Mouse (Mus musculus) kidney, postnatal 4 days (tissue): Measurements from ENCODE around the gene Tgfa.

ENCODE experiments used
- DNase-seq, 2 experiments: peaks; one replicate each; pipeline ENCODE4 v3.0.0; 2021; ENCODE audit warnings: mixed read lengths in 2 of 2

Gene Tgfa

DNA sequence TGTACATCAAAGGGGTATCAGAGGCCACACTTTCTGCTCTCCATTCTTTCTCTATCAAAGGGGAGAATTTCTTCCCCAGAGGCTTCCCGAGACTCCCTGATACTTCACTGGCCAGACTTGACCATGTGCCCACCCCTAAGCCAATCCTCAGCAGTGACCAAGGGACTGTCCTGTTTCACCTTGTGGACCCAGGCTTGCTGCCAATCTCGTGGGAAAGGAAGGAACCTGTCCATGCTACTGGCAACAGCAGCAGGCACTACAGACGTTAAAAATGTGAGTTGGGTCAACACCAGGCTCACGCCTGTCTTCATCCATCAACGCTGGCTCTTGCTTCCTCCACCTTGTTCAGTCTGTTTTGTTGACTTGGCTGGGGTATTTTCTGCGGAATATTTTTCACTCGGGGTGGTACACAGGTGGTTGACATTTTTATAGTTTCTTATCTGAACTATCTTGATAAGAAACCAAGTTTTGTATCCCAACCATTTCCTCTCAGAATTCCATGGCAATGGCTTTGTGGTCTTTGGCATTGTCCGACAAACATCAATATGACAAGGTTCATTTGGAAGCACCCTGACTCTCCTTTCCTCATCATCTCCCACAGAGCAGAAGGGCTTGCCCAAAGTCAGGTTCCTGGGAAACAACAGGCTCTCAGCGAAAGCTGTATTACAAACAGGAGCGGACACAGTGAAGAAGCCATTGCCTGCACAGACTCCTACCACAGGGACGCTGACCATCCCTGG, 6.1 kb upstream of the Tgfa start:
- peak in 1 of 2 experiments; percentile 7 for DNase-seq

DNA sequence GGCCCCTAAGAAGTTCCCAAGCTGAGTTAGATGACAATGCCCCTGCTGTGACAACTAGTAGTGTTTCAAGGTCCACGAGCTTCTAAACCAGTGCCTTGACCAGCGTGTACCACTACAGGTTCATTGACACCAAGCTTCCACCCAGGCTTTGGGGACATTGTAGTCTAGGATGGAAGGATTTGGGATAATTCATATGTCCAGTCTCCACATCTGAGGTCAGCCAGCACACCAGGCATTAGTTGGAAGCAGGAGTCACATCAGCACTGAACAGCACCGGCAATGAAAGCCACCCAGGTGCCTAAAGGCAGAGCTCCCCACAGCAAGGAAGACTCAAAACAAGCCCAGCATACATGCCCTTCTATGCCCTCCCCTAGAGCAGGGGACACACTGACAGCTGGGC, 4.4 kb upstream of the Tgfa start:
- no peak for DNase-seq

DNA sequence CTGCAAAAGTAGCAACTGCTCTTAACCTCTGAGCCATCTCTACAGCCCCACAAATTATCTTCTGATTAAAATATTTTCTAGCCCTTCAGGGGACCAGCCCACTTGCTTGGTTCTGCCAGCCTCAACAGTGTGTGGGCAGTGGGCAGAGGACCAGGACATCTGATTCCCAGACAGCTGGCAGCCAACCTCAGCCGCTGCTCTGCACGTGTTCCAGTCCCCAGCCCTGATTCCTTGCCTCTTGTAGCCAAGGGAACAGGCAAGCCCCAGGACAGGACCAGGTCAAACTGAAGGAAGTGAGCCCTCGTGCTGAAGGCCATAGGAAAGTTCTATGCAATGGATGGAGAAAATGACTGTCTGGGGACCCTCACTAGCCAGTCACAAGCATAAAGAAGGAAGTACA, 2.0 kb upstream of the Tgfa start:
- DNase-seq = no peak

DNA sequence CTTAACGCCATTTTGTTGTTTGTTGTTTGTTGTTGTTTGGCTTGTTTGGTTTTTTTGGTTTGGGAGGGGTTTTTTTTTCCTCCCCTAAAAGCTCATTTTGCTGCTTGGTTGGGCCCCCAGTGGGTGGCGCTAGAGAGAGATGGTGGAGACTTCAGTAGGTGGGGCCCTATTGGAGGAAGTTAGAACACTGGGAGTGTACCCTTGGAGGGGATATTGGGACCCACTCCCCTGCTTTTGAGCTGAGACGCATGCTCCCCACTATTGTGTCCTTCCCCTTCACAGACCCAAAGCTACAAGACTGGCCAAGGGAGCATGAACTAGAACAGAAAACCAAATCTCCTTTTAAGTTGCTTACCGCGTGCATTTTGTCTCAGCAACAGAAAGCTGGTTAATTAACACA, 1.1 kb upstream of the Tgfa start:
- DNase-seq = peak; percentile 80 to 84

DNA sequence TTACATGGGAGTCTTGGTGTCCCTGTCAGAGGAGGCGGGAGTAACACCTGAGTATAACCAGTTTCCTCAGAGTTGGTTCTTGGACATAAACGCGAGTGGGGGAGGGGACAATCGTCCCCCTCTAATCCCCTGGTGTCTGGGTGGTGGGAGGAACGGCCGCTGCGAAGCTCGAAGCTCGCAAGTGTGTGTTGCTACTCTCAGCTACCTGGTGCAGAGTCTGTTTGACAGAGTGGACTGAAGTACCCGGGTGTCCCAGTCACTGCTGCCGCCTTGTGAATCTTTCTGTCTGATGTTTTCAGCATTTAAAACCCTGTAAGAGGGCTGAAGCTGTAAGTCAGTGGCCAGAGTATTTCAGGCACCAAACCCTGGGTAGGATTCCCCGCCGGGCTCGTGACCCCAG, 1.0 kb downstream of the Tgfa start:
- peak in 1 of 2 experiments; percentile 50 for DNase-seq

DNA sequence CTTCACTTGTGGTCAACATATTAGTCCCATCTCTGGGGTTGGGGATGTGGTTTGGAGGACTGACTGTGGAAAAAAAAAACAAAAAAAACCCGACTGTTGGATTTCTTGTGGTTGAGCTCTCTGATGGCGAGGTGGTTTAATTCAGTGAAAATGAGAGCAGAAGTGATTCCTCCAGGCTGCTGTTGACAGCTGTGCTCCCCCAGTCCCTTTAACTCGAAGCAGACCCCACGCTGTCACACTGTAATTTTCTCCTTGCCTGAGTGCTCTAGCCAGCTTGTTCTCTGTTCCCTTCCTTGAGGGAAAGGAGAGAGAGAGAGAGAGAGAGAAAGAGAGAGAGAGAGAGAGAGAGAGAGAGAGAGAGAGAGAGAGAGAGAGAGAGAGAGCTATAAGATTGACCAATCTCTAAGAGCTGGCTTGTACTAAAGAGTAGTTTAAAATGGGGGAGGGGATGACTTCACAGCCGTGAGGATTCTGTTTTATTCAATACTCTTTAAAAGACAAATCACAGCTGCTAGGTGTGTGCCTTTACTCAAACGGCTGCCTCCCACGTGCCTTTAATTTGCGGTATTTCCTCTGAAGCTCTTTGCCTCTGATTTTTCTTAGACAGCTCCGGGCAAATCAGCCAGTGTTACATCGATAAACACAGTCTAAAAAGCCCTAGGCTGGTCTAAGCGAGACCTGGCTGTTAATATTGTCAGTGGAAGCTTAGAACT, 2.3 kb downstream of the Tgfa start:
- peak in 1 of 2 experiments; percentile 38 for DNase-seq

DNA sequence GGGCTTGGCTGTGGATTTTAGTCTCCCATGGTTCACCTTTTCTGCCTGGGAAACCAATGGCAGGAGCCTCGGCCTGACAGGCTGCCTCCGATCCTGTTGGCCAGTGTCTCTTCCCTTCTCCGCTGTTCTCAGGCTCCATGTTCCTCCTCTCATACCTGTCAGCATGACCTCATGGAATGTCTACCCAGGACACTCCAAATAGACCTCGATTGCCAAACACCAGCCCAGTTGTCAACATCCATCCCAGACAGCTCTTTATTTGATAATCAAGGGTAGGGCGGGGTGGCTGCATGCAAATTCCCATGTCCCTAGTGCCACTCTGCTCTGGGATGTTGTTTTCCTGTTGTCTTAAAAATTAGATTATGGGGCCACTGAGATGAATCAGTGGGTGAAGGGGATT, 5.9 kb downstream of the Tgfa start:
- no peak for DNase-seq

DNA sequence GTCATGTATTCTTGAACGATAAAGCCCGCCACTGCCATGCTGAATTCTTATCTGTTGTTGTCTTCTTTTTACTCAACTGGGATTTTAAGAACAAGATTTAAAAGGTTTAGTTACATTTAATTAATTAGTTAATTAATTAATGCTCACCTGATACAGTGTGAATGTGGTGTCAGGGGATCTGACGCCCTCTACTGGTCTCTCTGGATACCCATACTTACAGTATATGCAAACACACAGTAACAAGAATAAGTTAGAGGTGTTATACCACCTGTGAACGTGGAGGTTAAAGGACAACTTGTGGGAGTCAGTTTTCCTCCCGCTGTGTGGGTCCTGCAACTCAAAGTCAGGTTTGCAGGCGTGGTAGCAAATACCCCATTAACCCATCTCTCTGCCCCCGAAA, 8.1 kb downstream of the Tgfa start:
- DNase-seq = no peak

DNA sequence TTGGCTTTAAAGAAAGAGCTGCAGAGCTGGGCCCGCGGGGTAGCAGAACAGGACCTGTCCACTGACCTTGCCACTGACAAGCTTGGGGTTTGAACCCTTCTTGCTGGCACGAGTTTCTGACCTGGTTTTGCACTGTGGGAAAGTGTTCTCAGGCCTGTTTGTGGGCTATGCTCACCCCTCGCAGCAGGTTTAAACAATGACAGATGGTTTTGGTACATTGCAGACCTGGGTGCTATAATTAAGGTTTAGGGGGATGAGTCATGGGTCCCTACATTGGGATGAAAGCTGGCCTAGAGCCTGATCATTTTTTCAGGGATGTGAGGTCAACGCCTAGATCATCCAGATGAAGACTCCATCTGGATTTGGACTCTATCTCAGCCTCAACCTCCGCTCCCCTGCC, 11.0 kb downstream of the Tgfa start:
- DNase-seq = no peak

DNA sequence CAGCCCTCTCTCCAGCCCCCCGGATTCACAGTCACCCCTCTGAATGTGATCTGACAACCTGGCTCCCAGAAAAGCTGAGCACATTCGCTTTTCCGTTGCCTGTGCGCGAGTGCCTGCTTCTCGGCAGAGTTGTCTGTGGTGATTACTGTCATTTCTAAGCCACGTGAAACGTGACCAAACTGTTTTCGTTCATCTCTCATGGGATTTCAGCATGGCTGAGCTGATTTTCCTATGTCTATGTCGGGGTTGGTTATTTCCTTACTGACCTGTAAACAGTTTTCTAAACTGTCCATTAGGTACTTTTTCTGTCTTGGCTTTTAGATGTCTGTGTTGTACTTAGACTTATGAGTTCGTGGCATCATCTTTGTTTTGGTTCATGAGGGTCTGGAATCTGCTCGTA, 12.0 kb downstream of the Tgfa start:
- no peak for DNase-seq

DNA sequence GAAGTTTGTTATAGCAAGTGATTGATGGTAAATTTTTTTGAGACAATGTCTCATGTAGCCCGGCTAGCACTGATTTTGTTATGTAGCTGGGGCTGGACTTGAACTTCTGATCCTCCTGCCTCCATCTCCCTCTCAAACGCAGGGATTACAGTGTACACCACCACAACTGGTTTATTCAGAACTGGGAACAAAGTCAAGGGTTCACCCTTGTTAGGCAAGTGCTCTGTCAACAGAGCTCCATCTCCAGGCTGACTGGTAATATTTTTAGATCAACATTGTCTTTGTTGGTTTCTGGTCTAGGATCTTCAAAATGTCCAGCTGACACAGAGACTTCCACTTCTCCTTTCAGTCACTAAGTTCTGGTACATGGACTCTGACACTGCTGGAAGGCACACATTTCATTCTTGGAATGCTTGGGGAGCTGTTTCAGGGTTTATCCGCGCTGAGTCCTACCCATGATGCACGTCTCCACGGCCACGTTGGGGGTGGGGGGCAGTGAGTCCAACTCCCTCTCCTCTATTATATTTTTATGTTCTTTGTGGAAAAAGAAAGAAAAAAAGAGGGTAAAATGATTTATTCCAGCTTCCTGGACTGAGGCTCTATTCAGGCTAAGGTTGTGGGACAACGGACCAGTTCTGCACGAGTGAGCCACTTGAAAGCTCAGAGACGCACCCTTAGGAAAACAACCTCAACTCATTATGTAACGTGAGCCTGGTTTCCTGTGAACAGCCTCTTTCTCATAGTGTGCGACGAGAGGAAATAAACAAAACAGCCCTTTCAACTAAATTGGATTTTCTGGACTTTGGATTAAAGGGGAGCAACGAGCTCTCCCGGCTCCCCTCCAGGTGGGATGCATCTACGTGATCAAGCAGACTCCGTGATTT, 14.4 kb downstream of the Tgfa start:
- DNase-seq = peak in 1 of 2 experiments; percentile 49

DNA sequence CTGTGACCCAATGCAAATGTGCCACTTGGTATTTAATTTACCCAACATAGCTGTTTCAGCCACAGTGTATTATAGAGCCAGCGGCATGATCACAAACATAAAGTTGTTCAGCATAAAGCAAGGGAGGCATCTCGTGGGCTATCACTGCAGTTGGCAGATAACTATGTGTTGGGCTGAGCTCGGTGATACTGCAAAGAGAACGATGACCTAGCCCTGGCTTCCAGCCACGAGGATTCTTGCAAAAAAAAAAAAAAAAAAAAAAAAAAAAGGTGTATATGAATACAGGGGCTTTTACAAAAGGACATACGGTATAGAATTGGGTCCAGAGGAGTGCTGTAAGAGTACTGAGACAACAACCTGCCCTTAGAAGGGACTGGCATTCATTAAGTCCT, 15.0 kb downstream of the Tgfa start:
- no peak for DNase-seq

DNA sequence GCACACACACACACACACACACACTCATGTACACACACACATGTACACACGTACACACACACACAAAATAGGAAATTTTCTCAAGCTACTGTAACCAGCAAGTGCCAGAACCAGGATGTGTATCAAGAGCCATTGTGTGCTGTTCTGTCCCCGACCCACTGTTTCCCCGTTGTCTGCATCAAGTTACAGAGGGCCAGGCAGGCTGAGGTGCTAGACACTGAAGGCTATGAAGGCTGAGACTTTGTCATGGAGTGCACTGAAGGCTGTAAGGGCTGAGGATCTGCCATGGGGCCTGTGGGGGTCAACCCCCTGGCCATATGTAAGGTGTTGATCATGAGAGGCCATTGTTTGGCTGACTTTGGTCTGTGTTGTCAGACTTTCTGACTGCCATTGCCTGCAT, 15.6 kb downstream of the Tgfa start:
- no peak for DNase-seq

DNA sequence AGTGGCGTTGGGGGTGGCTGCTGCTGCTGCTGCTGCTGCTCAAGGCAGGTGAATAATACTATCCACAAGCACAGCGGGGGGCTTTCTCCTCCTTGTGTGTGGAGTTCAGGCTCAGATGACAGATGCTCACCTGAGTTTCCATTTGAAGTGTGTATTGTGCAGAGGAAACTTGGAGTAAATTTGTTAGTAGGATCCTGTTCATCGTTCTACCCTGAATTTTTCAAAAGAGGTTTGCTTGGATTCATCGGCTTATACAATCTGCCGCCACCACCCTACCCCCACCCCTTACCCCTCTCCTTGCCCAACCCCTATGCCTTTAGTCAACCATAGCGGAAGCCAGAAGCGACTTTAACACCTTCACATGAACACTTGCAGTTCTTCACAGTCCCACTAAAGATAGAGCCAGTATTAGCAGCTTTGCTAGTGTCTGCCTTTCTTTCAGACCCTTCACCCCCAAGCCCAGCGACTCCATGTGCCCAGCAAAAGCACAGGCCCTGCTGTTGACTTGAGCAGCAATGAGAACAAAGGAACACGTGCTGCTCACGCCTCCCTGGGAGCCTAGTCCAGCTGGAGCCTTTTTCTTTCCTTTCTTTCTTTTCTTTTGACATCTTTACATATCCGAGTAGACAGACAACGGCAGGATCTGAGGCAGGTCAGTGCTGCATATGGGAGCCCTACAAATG, 16.2 kb downstream of the Tgfa start:
- DNase-seq = peak in 1 of 2 experiments; percentile 48

DNA sequence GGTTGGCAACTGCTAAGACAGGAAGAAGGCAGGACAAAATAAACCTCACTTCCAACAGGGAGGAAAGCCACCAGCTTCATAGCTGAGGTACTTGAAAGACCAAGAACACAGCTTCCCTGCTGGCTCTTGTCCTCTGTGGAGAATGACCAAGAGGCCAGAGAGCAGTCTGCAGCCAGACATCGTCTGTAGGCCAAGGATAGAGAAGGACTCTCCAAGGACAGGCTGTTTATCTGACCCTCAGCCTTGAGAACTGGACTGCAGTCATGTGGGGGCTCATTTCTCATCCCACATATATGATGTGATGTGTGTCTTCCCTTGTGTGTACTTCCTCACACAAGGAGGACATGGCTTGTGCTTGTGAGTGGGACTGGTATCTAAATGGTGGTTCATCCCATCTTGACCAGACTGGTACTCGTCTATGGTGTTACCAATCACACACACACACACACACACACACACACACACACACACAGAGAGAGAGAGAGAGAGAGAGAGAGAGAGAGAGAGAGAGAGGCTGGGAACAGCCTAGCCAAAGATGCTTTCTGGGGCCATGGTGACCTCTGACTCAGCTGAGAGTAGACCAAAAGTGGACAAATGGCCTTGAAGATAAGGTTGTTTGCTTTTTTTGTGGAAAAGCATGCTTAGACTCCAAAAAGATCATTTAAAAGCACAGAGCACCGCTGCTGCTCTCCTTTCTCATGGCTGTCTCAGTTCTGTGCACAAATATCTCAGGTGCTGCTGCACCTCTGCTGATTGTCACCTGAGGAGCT, 18.0 kb downstream of the Tgfa start:
- DNase-seq = no peak

DNA sequence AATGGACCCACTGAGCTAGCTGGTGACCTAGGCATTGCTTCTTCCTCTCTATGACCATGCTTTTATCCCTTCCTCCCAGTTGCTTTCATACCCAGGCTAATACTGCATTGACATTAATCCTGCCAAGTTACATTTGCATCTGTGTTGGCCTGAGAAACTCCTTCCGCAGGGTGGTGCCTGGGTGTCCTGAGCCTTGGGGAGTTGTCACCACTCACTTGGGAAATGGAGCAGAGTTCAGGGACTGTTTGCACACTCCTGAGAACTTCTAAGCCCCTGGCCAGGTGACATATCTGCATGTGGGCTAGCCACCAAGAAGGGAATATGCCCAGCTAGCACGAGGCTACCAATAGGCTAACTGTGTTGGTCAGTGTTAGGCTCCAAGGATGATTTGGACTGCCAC, 23.0 kb downstream of the Tgfa start:
- DNase-seq = no peak

DNA sequence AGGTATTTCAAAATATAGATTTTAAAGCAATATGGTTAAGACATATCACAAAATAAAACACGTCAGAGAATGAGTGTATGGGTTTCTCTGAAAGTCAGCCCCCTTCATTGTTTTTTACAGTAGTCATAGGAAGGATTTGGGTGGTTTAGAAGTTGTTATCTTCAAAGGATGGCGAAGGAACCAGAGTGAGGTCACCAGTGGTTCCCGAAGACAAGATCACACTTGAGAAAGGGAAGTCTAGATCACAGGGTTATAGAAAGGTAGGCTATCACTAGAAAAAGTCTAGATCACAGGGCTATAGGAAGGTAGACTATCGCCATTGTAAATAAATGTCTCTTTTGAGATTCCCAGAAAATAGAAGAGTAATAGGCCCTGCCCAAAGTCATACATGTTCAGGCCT, 23.7 kb downstream of the Tgfa start:
- DNase-seq = no peak

DNA sequence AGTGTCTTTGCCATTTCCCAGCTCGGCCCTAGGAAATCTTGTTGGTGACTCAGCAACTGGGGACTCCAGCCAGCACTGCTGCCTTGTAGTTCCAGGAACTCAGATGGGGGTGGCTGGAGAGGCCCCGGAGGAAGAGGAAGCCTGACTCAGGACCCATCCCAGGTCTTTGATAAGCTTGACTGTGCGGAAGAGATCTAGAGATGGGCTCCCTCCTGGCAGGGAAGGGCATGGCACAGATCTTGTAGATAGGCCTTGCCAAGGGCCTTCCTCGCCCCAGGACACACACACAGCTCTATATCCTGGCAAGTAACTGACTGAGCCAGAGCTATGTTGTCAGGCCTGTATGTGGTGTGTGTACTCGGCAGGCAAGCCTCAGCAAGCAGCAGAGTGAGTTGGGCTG, 24.5 kb downstream of the Tgfa start:
- DNase-seq = peak in 1 of 2 experiments; percentile 18

DNA sequence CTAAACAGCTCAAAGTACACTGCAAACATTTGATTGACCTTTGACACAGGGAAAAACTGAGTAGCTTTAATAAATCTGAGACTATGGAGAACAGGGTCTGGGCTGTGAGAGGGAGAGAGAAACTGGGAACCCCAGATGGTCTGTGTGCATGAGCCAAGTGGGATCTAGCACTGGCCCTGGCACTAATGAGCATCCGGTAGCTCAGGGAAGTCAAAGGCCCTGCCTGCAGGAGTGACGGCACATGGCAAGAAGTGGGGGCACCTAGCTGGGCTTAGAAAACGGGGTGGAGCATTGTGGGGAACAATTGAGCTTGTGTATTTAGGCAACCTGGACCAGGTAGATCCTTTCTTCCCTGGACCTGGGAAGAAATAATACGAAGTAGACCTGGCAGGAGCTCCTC, 25.1 kb downstream of the Tgfa start:
- DNase-seq = no peak

DNA sequence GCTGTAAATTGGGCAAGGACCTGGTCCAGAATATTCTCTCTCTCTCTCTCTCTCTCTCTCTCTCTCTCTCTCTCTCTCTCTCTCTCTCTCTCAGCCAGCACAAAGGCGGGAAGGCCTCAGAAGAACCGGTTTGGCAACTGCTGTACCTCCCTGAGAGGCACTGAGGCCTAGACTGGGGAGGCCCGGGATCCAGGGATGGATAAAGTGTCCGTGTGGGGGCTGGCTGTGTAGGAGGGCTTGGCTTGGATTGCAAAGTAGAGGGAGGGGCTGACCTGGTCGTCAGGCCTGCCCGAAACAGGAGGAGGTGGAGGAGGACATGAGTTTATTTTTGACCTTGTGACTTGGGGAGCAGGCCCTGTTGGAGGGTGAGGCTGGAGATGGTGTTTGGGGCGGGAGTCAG, 27.4 kb downstream of the Tgfa start:
- DNase-seq = peak; percentile 60 to 70

DNA sequence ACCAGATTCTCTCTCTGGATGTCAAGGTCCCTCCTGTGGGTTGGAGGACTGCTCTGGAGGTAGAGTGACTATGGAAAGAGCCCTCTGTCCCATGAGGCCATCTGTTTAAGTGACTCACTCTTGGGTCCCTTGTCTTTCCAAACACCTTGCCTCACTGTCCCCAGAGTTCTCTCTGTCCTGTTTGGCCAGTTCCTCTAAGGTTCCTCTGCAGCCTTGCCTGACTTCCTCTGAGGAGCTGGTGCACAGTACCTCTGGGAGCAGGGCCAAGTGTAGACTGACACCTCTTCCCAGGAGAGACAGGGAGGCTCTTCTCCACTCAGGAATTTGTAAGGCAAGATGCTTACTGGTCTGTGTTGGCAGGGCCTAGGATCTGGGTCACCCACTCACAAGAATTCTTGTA, 30.6 kb downstream of the Tgfa start:
- DNase-seq = no peak

DNA sequence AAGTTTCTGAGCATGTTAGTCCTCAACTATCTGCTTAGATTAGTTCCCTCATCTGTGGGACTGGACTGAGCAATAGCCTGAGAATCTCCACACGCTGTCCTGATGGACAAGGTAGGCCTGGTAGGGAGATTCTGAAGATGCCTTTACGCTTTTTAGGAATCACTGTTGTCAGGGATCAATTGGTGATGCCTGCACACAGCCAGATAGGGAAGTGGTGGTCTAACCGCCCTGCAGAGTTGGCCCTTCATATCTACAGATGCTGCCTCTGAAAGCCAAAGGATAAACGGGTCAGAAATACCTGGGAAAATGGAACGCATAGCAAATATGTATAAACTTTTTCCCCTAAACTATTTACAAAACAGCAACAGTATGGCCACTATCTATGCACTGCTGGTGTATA, 37.3 kb downstream of the Tgfa start:
- no peak for DNase-seq
